Mouse (Mus musculus): Measurements from ENCODE around the gene Sdk2.

Sdk2 gene

DNA sequence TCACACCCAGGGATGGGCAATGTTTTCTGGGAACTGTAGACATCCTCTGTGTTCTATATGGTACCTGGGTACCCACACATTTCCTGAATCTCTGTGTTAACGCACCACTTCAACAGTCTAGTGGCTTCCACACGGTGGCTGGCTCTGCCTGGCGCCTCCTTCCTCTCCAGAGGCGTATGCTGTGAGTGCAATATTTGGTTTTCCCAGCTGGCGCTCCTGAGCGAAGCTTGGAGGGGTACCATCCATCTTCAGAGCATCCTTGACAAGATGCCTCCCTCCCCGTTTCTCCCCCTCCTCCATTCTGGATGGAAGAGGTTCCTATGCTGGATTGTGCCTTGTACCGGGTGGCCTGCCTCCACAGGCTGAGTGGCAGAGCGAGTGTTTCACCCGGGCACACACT lies 246.8 kb downstream of the Sdk2 start:
- DNase-seq (ENCODE audit: low spot score): no peak

- no peak for DNase-seq (ENCODE audit: low spot score)
Observed at GRCm38 (mm10) chr11:113819001-113819400, 247.8 kb downstream of the Sdk2 start.

- DNase-seq (ENCODE audit: low spot score): no peak
Observed at GRCm38 (mm10) chr11:113816971-113817548, 249.8 kb downstream of the Sdk2 start.

GRCm38 (mm10) chr11:113816439-113816838 lies 250.4 kb downstream of the Sdk2 start:
- DNase-seq (ENCODE audit: low spot score): no peak

DNA sequence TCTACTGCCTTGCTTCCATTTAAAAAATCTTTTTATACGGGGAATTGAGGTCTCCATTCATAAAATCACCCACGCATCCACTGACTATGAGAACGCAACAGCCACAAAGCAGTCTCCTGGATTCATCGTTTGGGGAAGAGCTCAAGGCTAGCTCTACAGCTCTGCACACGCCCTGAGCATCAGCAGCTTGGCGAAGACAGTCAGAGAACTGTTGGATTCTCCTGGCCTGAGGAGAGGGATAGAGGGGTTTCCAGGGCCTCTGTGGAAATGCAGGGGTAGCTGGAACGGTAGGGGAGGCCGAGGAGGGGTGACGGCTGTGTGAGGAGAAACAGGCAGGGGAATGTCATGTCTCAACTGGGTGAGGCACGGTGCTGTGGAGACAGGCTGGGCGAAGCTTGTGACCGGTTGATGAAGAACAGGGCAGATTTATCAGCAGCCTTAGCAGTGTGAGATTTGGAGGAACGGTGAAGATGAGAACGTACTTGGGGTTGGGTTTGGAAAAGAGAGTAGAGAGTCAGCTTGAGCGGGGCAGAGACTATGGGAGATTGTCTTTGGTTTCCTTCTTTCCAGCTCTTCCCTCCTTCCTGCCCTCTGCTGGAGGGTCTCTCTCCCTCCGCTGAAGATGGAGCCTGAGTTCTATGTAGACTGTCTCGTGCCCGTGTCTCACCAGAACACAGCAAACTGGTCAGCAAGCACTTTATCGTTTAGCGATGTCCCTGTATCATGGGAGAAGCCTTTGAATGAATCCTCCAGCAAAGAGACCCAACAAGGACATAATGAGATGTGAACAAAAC lies 255.1 kb downstream of the Sdk2 start:
- no peak for DNase-seq (ENCODE audit: low spot score)

- DNase-seq (ENCODE audit: low spot score): peak; percentile 90
Observed at GRCm38 (mm10) chr11:113810638-113811545, 256.0 kb downstream of the Sdk2 start.

GRCm38 (mm10) chr11:113807086-113807485 lies 259.8 kb downstream of the Sdk2 start:
- DNase-seq (ENCODE audit: low spot score): no peak

DNA sequence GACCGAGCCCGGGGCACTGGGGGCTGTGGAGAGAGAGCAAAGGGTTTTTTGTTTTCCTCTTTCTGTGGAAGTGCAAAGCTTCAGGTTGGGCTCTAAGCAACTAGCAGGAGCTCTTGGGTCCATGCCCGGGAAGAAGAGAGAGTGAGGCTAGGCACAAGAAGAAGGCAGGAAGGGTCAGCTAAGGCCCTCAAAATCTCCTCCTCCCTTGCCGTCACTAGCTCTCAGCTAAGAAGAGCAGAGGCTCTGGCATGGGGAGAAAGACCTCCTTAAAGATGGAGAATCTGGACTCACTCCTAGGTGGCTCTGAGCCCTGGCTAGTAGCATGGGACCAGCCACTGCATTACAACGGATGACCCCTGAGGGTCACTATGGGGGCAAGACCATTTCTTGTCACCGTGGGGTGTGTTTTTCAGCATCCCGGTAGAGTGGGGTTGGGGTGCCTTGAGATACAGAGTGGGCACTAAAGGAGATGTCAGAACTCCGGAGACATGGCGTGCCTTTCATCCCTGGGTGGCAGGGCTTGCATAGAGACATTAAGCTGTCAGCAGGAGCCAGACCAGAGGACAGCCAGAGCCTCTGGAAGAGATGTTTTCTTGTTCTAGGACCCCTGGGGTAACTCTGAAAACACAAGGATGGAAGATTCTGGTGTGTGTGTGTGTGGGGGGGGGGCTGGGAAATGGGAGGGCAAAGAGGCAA lies 260.3 kb downstream of the Sdk2 start:
- DNase-seq (ENCODE audit: low spot score): peak; percentile 76

GRCm38 (mm10) chr11:113805974-113806373 lies 260.9 kb downstream of the Sdk2 start:
- no peak for DNase-seq (ENCODE audit: low spot score)

DNA sequence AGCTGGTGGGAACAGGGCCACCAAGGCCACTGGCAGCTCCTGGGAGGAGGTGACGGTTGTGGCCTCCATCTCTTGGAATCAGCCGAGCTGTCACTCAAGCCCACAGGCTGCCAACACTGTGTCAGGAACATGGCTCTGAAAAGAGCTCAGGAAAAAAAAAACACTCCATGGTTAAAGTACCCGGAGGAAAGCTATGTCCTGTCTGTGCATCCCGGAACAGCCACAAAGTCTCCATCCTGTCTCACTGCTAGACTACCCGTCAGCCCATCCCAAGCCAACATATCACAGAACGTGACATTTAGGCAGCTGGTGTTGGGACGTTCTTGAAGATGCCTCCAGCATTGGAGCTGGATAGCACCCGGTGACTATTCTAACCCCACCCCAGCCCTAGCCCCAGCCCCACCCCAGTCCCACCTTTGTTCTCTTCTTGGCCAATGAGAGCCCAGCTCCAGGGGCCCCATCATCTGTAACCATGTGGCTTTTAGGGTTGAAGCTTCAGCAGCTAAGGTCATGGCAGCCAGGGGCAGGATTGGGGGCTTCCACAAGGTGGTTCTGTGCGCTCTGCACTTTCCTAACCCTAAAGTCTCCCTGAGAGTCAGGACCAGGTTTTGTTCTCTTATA lies 263.4 kb downstream of the Sdk2 start:
- DNase-seq (ENCODE audit: low spot score): no peak

GRCm38 (mm10) chr11:113802456-113802855 lies 264.4 kb downstream of the Sdk2 start:
- peak; percentile 73 for DNase-seq (ENCODE audit: low spot score)

GRCm38 (mm10) chr11:113800026-113800425 lies 266.8 kb downstream of the Sdk2 start:
- DNase-seq (ENCODE audit: low spot score): no peak

DNA sequence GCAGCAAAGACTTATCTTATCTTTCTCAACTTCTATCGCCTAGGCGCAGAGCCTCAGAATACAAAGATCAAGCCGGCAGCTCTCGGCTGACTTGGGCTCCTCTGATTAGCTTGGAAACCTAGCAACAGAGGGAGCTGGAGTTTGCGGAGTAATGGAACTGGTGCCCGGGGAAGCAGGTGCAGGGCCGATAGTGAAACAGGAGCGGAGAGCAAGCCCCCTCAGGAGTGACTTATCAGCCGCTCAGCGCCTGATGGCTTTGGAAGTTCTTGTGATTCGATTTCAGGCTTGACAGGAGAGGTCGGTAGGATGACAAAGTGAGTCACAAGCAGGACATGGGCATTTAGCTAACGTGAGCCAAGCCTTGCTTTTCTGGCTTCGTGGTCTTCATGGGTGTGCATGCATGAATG lies 267.8 kb downstream of the Sdk2 start:
- no peak for DNase-seq (ENCODE audit: low spot score)

GRCm38 (mm10) chr11:113798011-113798410 lies 268.8 kb downstream of the Sdk2 start:
- no peak for DNase-seq (ENCODE audit: low spot score)

GRCm38 (mm10) chr11:113797014-113797983 lies 269.5 kb downstream of the Sdk2 start:
- no peak for DNase-seq (ENCODE audit: low spot score)

DNA sequence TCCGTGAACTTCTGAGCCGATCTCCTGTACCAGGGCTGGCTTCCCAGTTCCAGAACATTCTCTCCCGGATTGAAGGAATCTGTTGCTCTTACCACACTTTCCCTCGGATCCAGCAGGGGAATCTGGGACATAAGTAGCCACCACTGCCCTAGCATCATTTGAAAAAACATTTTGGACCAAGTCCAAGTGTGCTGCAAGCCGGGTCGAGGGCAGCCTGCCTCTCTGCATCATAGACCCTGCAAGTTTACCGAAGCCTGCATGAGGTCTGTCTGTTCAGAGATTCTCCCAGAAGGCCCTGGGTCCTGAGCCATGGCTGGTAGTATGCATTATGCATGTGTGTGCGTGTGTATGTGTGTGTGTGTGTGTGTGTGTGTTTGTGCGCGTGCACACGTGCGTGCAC lies 271.0 kb downstream of the Sdk2 start:
- DNase-seq (ENCODE audit: low spot score): no peak

- DNase-seq (ENCODE audit: low spot score): no peak
Observed at GRCm38 (mm10) chr11:113791357-113792215, 275.3 kb downstream of the Sdk2 start.

GRCm38 (mm10) chr11:113789101-113789500 lies 277.7 kb downstream of the Sdk2 start:
- no peak for DNase-seq (ENCODE audit: low spot score)

- DNase-seq (ENCODE audit: low spot score): no peak
Observed at GRCm38 (mm10) chr11:113788183-113788789, 278.6 kb downstream of the Sdk2 start.

Measured in testis, postnatal 10 days (tissue).